ENCODE assay signal across 23 mouse cellular contexts in genomic region chr7:114731175-114731574, GRCm38 (mm10). TPM values are rescaled to one million over a fixed set of nuclear protein-coding genes. Genes with fewer than 3 reads are reported as not detected.
DNase-seq lines count a peak whose midpoint lies in the region; ATAC-seq and TF ChIP-seq lines count a peak whose summit lies in the region.
"Had no signal": no experiment of that assay in that cellular context is flagged by ENCODE, and none has a peak within 500 bp of the region (broad histone marks: within the 10 kb centered on the region; RNA-seq: fewer than 3 reads in every experiment).

No protein-coding gene starts in this region.

- 42% methylated on average over 6 of the region's 6 CpGs for WGBS in liver, adult 2 months
- 65% methylated on average over 6 of the region's 6 CpGs for WGBS in liver, embryonic 11.5 days

- H3K4me1 ChIP-seq in liver, adult 2 months (ENCODE audit: control insufficient read depth, insufficient read depth, low read length): no peaks in the 10 kb centered on the region
- no peaks in the 10 kb centered on the region for H3K4me1 ChIP-seq in liver, embryonic 11.5 days (replicated peaks; ENCODE audit: control insufficient read depth, insufficient read depth, low read length)
- H3K4me1 ChIP-seq: embryonic facial prominence, embryonic 15.5 days; heart, embryonic 15.5 days; hindbrain, embryonic 15.5 days had no signal

- H3K9me3 ChIP-seq in liver, embryonic 11.5 days (ENCODE audit: control insufficient read depth, low read length): no peaks in the 10 kb centered on the region
- H3K9me3 ChIP-seq: embryonic facial prominence, embryonic 15.5 days; forebrain, embryonic 10.5 days; heart, embryonic 15.5 days; hindbrain, embryonic 15.5 days had no signal

- no peaks in the 10 kb centered on the region for H3K79me2 ChIP-seq in liver, adult 2 months (ENCODE audit: control insufficient read depth, insufficient read depth, low read length)

- TF ChIP-seq CTCF in liver, adult 2 months (IDR thresholded peaks at IDR 0.05; ENCODE audit: low read depth, low read length): no peak

- H3K9ac ChIP-seq in liver, adult 2 months (ENCODE audit: low read depth, low read length): no peak overlapping the region
- no peak overlapping the region for H3K9ac ChIP-seq in liver, embryonic 11.5 days (ENCODE audit: low read depth, low read length)
- H3K9ac ChIP-seq: embryonic facial prominence, embryonic 15.5 days; heart, embryonic 15.5 days; hindbrain, embryonic 15.5 days had no signal

- H3K4me3 ChIP-seq in liver, adult 2 months (ENCODE audit: insufficient read depth, low read depth, low read length): no peak overlapping the region
- H3K4me3 ChIP-seq in liver, embryonic 11.5 days (ENCODE audit: low read depth, low read length): no peak overlapping the region
- H3K4me3 ChIP-seq: embryonic facial prominence, embryonic 15.5 days; erythroblast, embryonic 14.5 days; forebrain, embryonic 10.5 days; gastrocnemius, adult 2 months; heart, embryonic 15.5 days; hindbrain, embryonic 15.5 days had no signal

- no peak for ATAC-seq in liver, embryonic 11.5 days (replicated peaks; ENCODE audit: low FRiP score)
- peak; percentile 65; the same call in 1 of the 2 replicates for ATAC-seq in megakaryocyte-erythroid progenitor cell, adult 5-6 weeks (replicated peaks; ENCODE audit: low FRiP score, low TSS enrichment, poor library complexity, severe bottlenecking)
- ATAC-seq: forebrain, embryonic 14.5 days had no signal

- peak; percentile 62 for DNase-seq in adrenal gland, adult 2 months
- no peak for DNase-seq in adrenal gland, postnatal 4 days (ENCODE audit: low spot score in 2 of 2)
- DNase-seq in liver, adult 2 months (ENCODE audit: extremely low read depth, low read depth, low spot score): peak; percentile 50
- DNase-seq in liver, embryonic 11.5 days (ENCODE audit: low spot score): no peak
- peak; percentile 45 for DNase-seq in adrenal gland, postnatal 25 days
- no peak for DNase-seq in spleen, adult 12 weeks (ENCODE audit: low spot score)
- no peak for DNase-seq in adipocyte (ENCODE audit: low spot score)
- DNase-seq: cerebellum, adult 2 months; embryo, embryonic 11 days; gastrocnemius, adult 2 months; gastrocnemius, postnatal 36 days; heart, postnatal 36 days; kidney, adult 11 months had no signal

- no peak overlapping the region for H3K27ac ChIP-seq in liver, adult 2 months (replicated peaks; ENCODE audit: insufficient read depth, low read depth, low read length)
- H3K27ac ChIP-seq in liver, embryonic 11.5 days (ENCODE audit: low read depth, low read length): no peak overlapping the region
- H3K27ac ChIP-seq: embryonic facial prominence, embryonic 15.5 days; forebrain, embryonic 10.5 days; gastrocnemius, adult 2 months; heart, embryonic 15.5 days; hindbrain, embryonic 15.5 days had no signal

- H3K36me3 ChIP-seq in liver, adult 2 months (ENCODE audit: control insufficient read depth, insufficient read depth, low read length): no peaks in the 10 kb centered on the region
- no peaks in the 10 kb centered on the region for H3K36me3 ChIP-seq in liver, embryonic 11.5 days (ENCODE audit: control insufficient read depth, insufficient read depth, low read length)
- H3K36me3 ChIP-seq: embryonic facial prominence, embryonic 15.5 days; forebrain, embryonic 10.5 days; heart, embryonic 15.5 days; hindbrain, embryonic 15.5 days had no signal

- no peak overlapping the region for H3K4me2 ChIP-seq in liver, embryonic 11.5 days
- H3K4me2 ChIP-seq: embryonic facial prominence, embryonic 15.5 days; heart, embryonic 11.5 days; heart, embryonic 15.5 days; hindbrain, embryonic 15.5 days had no signal

- no peak for TF ChIP-seq POLR2A in liver, adult 2 months (IDR thresholded peaks at IDR 0.05; ENCODE audit: extremely low read depth, insufficient read depth, low read length)

- H3K27me3 ChIP-seq in liver, adult 2 months (ENCODE audit: control insufficient read depth, insufficient read depth, low read length): no peaks in the 10 kb centered on the region
- H3K27me3 ChIP-seq in liver, embryonic 11.5 days (replicated peaks; ENCODE audit: control insufficient read depth, insufficient read depth, low read length): no peaks in the 10 kb centered on the region
- H3K27me3 ChIP-seq: embryonic facial prominence, embryonic 15.5 days; heart, embryonic 15.5 days; hindbrain, embryonic 15.5 days had no signal

RNA-seq across cellular contexts. Expression of gene Insc, which starts 12.3 kb away (rescaled TPM):
- total RNA-seq in adrenal gland, adult 2 months (2021): 1 to 10 TPM; 1.1 to 2.2 TPM
- 1.7 and 1.9 TPM in 2 replicates for polyA plus RNA-seq in adrenal gland, adult 2 months (2012; rRNA removed)
- total RNA-seq in adrenal gland, postnatal 4 days (2021): 1 to 10 TPM; 2.8 to 7.3 TPM
- 14.3 and 37.1 TPM in 2 replicates for total RNA-seq in liver, adult 2 months (2014; rRNA removed)
- 31.2 and 49.5 TPM in 2 replicates for polyA plus RNA-seq in liver, adult 2 months (2012; rRNA removed)
- polyA plus RNA-seq in liver, embryonic 11.5 days (2014; fragmentation: Nextera tagmentation; extraction: Ambion mirVana): 1.6 and 2.3 TPM in 2 replicates
- 1.5 and 2.6 TPM in 2 replicates for total RNA-seq in adrenal gland, postnatal 25 days (2021)
- total RNA-seq in megakaryocyte-erythroid progenitor cell, adult 5-6 weeks (2014; fragmentation: Nextera tagmentation): not detected in 2 replicates
- not detected in 2 replicates for total RNA-seq in megakaryocyte-erythroid progenitor cell, adult 5-6 weeks (2017)
- total RNA-seq: MEL had no signal

RNA-seq across cellular contexts. Expression of gene Calcb, which starts 12.7 kb away (rescaled TPM):
- total RNA-seq in adrenal gland, adult 2 months (2021): not detected
- polyA plus RNA-seq in adrenal gland, adult 2 months (2012; rRNA removed): 0.19 TPM in 1 of 2 replicates, not detected in the other
- not detected for total RNA-seq in adrenal gland, postnatal 4 days (2021)
- total RNA-seq in liver, adult 2 months (2014; rRNA removed): not detected in 2 replicates
- not detected in 2 replicates for polyA plus RNA-seq in liver, adult 2 months (2012; rRNA removed)
- polyA plus RNA-seq in liver, embryonic 11.5 days (2014; fragmentation: Nextera tagmentation; extraction: Ambion mirVana): not detected in 2 replicates
- not detected in 2 replicates for total RNA-seq in adrenal gland, postnatal 25 days (2021)
- total RNA-seq in megakaryocyte-erythroid progenitor cell, adult 5-6 weeks (2014; fragmentation: Nextera tagmentation): not detected in 2 replicates
- total RNA-seq in megakaryocyte-erythroid progenitor cell, adult 5-6 weeks (2017): not detected in 2 replicates
- total RNA-seq: gastrocnemius, adult 2 months; gastrocnemius, postnatal 36 days; MEL had no signal
- polyA plus RNA-seq: erythroblast, embryonic 14.5 days; forebrain, embryonic 10.5 days; forebrain, embryonic 14.5 days; hindbrain, embryonic 11.5 days had no signal

Comparison
In these comparisons a context has a peak if more than half of its experiments do, and no peak if none do; other contexts are left out.
1. DNase-seq: peak in adrenal gland, adult 2 months (single experiment), liver, adult 2 months (single experiment) and adrenal gland, postnatal 25 days (single experiment); none in adrenal gland, postnatal 4 days (0 of 2), liver, embryonic 11.5 days (single experiment), spleen, adult 12 weeks (single experiment) and adipocyte (single experiment).